Mouse (Mus musculus) liver, embryonic 12.5 days (tissue): ENCODE measurements at regions not wholly inside any gene's neighbourhood (a gene's known extent, or its start where the extent isn't known, plus 50 kb on each side); places are given as distances from the start of the nearest gene placed in this dataset.
A peak's percentile ranks its signal among the peaks of the same experiment; 100 is the strongest.

ENCODE experiments used
- ATAC-seq: fragments of 200-750 bp; cut with Nextera tagmentation; 2 replicates; pipeline ENCODE4 v1.8.0; 2017; ENCODE audit warnings: moderate number of reproducible peaks, mild to moderate bottlenecking, moderate library complexity
- H3K27ac ChIP-seq: fragments of 300-500 bp; sonication (generic); 2 replicates; pipeline ENCODE4 v1.5.1; 2016; ENCODE audit warnings: mild to moderate bottlenecking
- H3K27me3 ChIP-seq: fragments of 300-500 bp; sonication (generic); replicated peaks from 2 replicates; pipeline ENCODE4 v1.6.1; 2016; ENCODE audit warnings: mild to moderate bottlenecking, moderate library complexity
- H3K36me3 ChIP-seq: fragments of 300-500 bp; sonication (generic); 2 replicates; pipeline ENCODE4 v1.6.1; 2016; ENCODE audit warnings: mild to moderate bottlenecking, moderate library complexity
- H3K4me1 ChIP-seq: fragments of 300-500 bp; sonication (generic); 2 replicates; pipeline ENCODE4 v1.6.1; 2016
- H3K4me2 ChIP-seq: fragments of 300-500 bp; sonication (generic); 2 replicates; pipeline ENCODE4 v1.6.1; 2016; ENCODE audit warnings: mild to moderate bottlenecking, moderate library complexity
- H3K4me3 ChIP-seq: fragments of 300-500 bp; sonication (generic); 2 replicates; pipeline ENCODE4 v1.5.1; 2016; ENCODE audit warnings: mild to moderate bottlenecking, moderate library complexity
- H3K9ac ChIP-seq: fragments of 300-500 bp; sonication (generic); 2 replicates; pipeline ENCODE4 v1.6.1; 2016; ENCODE audit warnings: mild to moderate bottlenecking, moderate library complexity
- H3K9me3 ChIP-seq: fragments of 300-500 bp; sonication (generic); replicated peaks from 2 replicates; pipeline ENCODE4 v1.6.1; 2016; ENCODE audit warnings: mild to moderate bottlenecking, moderate library complexity
- WGBS: fragments of 180-500 bp; shearing (Covaris S2); methylation state at CpG from one replicate; pipeline ENCODE4 v1.1.7; 2016; ENCODE audit not compliant: insufficient replicate concordance; 5-methylcytosine and 5-hydroxymethylcytosine counted together

GRCm38 (mm10) chr13:71138745-71139312 lies 297.2 kb upstream of the Adamts16 start:
- 75% methylated on average over 11 of the region's 11 CpGs for WGBS

GRCm38 (mm10) chr13:71135940-71136632 lies 294.5 kb upstream of the Adamts16 start:
- Histone ChIP-seq H3K4me2 (no peak overlapping the region), H3K27ac (no peak overlapping the region), H3K9ac (no peak overlapping the region), H3K36me3 (no peaks in the 10 kb centered on the region), H3K4me1 (no peaks in the 10 kb centered on the region), H3K4me3 (no peak overlapping the region), H3K27me3 (no peaks in the 10 kb centered on the region), H3K9me3 (no peaks in the 10 kb centered on the region)
- ATAC-seq, result no peak
- 70% methylated on average over 5 of the region's 5 CpGs for WGBS

More at GRCm38 (mm10) chr13:71138745-71139312, 297.2 kb upstream of the Adamts16 start:
- H3K4me3 ChIP-seq, result no peak overlapping the region
- H3K9me3 ChIP-seq, result no peaks in the 10 kb centered on the region; the same call in 1 of the 2 replicates
- no peaks in the 10 kb centered on the region for H3K4me1 ChIP-seq
- ATAC-seq, result no peak
- no peaks in the 10 kb centered on the region for H3K27me3 ChIP-seq
- no peak overlapping the region for H3K4me2 ChIP-seq
- H3K9ac ChIP-seq, result no peak overlapping the region
- no peak overlapping the region for H3K27ac ChIP-seq
- H3K36me3 ChIP-seq, result no peaks in the 10 kb centered on the region

- ATAC-seq, result no peak
- Histone ChIP-seq H3K27ac (no peak overlapping the region), H3K27me3 (no peaks in the 10 kb centered on the region), H3K4me1 (no peaks in the 10 kb centered on the region), H3K4me3 (no peak overlapping the region), H3K36me3 (no peaks in the 10 kb centered on the region), H3K4me2 (no peak overlapping the region), H3K9me3 (no peaks in the 10 kb centered on the region), H3K9ac (no peak overlapping the region)
- WGBS, result 6% methylated on average over 1 of the region's 1 CpGs
These were observed 279.9 kb upstream of the Adamts16 start for GRCm38 (mm10) chr13:71121484-71121883.

DNA sequence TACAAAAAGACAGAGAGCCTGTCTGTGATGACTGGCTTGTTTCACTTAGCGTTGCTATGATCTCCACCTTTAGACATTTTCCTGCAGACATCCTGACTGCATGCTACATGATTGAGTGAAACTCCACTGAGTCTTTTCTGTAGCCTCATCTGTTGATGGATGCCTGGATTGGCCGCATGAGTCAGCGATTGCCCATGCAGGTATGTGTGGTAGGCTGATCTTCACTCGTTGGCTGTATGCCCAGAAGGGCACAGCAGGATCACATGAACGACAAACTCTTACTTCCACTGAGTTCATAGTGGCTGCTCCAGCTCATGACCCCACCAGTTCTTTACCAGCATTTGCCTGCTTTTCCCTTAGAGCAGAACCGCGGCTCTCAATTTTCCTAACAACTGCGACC lies 266.6 kb upstream of the Adamts16 start:
- H3K27ac ChIP-seq, result no peak overlapping the region
- no peaks in the 10 kb centered on the region for H3K36me3 ChIP-seq
- no peak overlapping the region for H3K9ac ChIP-seq
- no peak overlapping the region for H3K4me3 ChIP-seq
- H3K4me2 ChIP-seq, result no peak overlapping the region
- H3K27me3 ChIP-seq, result 0 out of 2 replicates have a peak, but pooled peaks cover 4% of the 10 kb centered on the region
- no peaks in the 10 kb centered on the region for H3K4me1 ChIP-seq
- ATAC-seq, result no peak
- 79% methylated on average over 8 of the region's 8 CpGs for WGBS
- no peaks in the 10 kb centered on the region for H3K9me3 ChIP-seq

DNA sequence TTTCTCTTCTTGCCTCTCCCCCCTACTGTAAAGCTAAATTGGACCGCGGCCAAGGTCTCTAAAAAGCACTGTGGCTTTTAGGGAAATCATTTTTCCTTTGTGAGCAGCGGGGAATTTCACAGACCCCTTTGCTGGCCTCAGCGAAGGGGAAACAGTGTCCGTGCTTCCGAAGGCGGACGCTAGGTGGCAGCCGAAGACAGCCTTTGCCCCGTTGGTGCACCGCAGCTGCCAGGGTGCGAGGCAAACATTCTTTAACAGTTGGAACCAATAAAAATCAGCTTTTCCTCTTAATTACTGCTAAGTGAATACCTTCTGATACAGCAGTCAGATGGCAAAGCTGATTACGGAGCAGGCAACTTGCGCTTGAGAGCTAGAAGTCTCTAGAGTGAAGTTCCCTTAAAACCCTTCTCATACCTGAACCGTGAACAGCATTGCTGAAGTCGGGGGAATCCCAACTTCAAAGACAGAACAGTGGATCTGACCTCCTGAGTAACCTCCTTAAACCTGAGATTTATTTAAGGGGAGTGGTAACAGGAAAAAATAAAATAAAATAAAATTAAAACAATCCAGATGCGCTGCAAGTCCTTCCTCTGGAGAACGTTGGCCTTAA lies 263.7 kb upstream of the Adamts16 start:
- no peak overlapping the region for H3K9ac ChIP-seq
- no peaks in the 10 kb centered on the region for H3K9me3 ChIP-seq
- WGBS, result 17% methylated on average over 18 of the region's 18 CpGs
- no peak for ATAC-seq
- no peaks in the 10 kb centered on the region for H3K4me1 ChIP-seq
- H3K27me3 ChIP-seq, result 0 out of 2 replicates have a peak, but pooled peaks cover 4% of the 10 kb centered on the region
- H3K36me3 ChIP-seq, result no peaks in the 10 kb centered on the region
- H3K4me3 ChIP-seq, result no peak overlapping the region
- H3K4me2 ChIP-seq, result peak overlapping the region; percentile 38
- no peak overlapping the region for H3K27ac ChIP-seq

DNA sequence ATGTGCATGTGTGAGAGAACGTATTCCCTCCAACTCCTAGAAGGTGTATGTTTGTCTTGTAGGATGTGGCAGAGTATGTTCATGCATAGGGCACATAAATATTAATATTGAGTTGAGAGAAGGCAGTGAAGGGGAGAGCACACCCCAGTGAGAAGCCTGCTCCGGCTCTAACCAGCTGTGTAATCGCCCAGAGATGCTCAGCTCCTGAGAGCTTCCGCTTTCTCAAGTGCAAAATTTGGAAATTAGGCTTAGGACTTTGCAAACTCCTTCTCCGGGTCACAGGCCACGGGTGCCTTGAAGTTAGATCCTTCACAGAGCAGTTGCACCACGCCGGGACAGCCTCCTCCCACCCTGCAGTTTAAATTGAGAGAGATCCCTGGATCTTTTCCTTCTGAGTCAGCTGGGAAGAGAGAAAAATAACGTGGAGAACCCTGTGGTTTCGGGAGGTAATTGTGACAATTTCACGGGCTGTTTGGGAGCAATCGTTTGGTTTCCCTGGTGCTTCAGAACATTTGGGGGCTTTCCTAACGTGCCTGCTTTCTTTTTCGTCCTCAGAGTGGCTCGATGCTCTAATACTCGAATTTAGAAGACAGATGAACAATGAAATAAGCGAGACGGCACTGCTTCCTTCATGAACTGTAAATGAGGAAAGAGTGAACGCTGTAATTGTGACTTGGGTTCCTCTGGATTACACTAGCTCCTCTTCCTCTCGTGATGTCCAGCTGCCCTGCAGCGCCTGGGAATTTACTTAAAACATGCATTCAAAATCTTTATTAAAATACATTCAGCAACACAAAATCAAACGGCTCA lies 263.0 kb upstream of the Adamts16 start:
- no peak overlapping the region for H3K9ac ChIP-seq
- no peak for ATAC-seq
- H3K4me1 ChIP-seq, result no peaks in the 10 kb centered on the region
- H3K36me3 ChIP-seq, result no peaks in the 10 kb centered on the region
- H3K27me3 ChIP-seq, result 0 out of 2 replicates have a peak, but pooled peaks cover 4% of the 10 kb centered on the region
- peak overlapping the region; percentile 38 for H3K4me2 ChIP-seq
- H3K27ac ChIP-seq, result no peak overlapping the region
- H3K4me3 ChIP-seq, result no peak overlapping the region
- H3K9me3 ChIP-seq, result no peaks in the 10 kb centered on the region
- WGBS, result 35% methylated on average over 22 of the region's 22 CpGs

GRCm38 (mm10) chr13:71084301-71084700 lies 242.7 kb upstream of the Adamts16 start:
- Histone ChIP-seq H3K36me3 (no peaks in the 10 kb centered on the region), H3K4me3 (no peak overlapping the region), H3K4me1 (no peaks in the 10 kb centered on the region), H3K9me3 (no peaks in the 10 kb centered on the region), H3K27me3 (no peaks in the 10 kb centered on the region), H3K27ac (no peak overlapping the region), H3K9ac (no peak overlapping the region), H3K4me2 (no peak overlapping the region)
- 58% methylated on average over 6 of the region's 6 CpGs for WGBS
- no peak for ATAC-seq

GRCm38 (mm10) chr13:71075916-71076315 lies 234.3 kb upstream of the Adamts16 start:
- Histone ChIP-seq H3K27me3 (no peaks in the 10 kb centered on the region), H3K4me2 (no peak overlapping the region), H3K9me3 (no peaks in the 10 kb centered on the region), H3K9ac (no peak overlapping the region), H3K27ac (no peak overlapping the region), H3K4me3 (no peak overlapping the region), H3K36me3 (no peaks in the 10 kb centered on the region), H3K4me1 (no peaks in the 10 kb centered on the region)
- 84% methylated on average over 4 of the region's 4 CpGs for WGBS
- ATAC-seq, result no peak

DNA sequence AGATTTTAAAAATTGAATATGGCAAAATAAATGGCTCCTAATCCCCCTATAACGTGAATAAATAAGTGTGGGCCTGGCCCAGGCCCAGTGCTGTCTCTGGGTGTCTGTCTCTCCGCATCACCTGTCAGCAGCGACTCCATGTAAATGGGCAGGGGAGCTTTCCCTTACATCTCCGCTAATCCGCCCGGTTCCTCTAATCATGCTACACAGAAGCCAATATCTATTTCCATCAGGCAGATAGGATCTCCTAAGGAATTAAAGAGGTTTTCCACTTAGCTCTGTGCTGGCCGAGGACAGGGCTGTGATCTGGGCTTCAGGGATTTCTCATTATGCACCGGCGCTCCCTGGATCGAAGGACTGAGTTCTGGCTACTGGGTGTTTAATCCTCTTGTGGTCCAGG lies 232.4 kb upstream of the Adamts16 start:
- Histone ChIP-seq H3K9ac (no peak overlapping the region), H3K4me1 (no peaks in the 10 kb centered on the region), H3K36me3 (no peaks in the 10 kb centered on the region), H3K4me3 (no peak overlapping the region), H3K27ac (no peak overlapping the region), H3K9me3 (no peaks in the 10 kb centered on the region), H3K4me2 (no peak overlapping the region), H3K27me3 (no peaks in the 10 kb centered on the region)
- WGBS, result 62% methylated on average over 10 of the region's 10 CpGs
- ATAC-seq, result no peak

DNA sequence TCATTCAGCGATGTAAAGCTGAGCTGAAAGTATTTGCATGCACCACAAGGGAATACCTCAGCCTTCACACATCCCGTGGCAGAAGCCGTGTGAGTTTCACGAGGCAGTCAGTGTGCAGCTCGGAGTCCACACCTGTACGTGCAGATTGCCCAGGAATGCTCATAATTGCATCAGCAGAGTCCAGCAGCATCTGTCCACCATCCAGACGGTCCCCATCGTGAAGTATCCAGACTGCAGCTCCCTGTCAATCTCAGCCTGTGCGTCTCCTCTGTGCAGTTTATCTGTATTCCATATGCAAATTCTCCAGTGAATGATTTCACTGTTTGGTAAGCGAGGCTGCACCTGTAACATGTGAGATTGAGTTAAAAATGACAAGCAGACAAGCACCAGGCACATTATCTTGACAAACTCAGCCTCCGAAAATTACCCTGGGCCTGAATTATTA lies 227.2 kb upstream of the Adamts16 start:
- Histone ChIP-seq H3K27me3 (no peaks in the 10 kb centered on the region), H3K36me3 (no peaks in the 10 kb centered on the region), H3K9me3 (no peaks in the 10 kb centered on the region), H3K4me1 (no peaks in the 10 kb centered on the region), H3K4me2 (no peak overlapping the region), H3K27ac (no peak overlapping the region), H3K4me3 (no peak overlapping the region), H3K9ac (no peak overlapping the region)
- no peak for ATAC-seq
- WGBS, result 67% methylated on average over 11 of the region's 11 CpGs

GRCm38 (mm10) chr13:71068011-71068410 lies 226.4 kb upstream of the Adamts16 start:
- no peak for ATAC-seq
- H3K4me3 ChIP-seq, result no peak overlapping the region
- H3K4me1 ChIP-seq, result no peaks in the 10 kb centered on the region
- H3K27me3 ChIP-seq, result no peaks in the 10 kb centered on the region
- H3K27ac ChIP-seq, result no peak overlapping the region
- H3K9ac ChIP-seq, result no peak overlapping the region
- H3K4me2 ChIP-seq, result no peak overlapping the region
- no peaks in the 10 kb centered on the region for H3K36me3 ChIP-seq
- H3K9me3 ChIP-seq, result no peaks in the 10 kb centered on the region
- 32% methylated on average over 4 of the region's 4 CpGs for WGBS

DNA sequence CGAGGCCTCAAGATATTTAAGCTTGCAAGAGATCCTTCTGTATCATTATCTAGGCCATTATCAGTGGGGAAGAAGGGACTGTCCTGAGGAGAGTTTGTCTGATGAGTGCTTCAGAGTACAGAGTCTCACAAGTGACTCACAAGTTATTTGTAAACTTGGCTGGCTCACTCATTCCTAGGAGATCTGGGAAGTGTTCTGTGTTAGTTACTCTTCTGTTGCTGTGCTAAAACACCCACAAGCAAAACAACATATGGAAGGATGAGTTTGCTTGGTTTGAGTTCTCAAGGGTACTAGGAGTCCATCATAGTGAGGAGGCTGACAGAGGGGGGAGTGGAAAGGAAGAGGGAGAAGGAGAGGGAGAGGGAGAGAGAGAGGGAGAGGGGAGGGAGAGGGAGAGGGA lies 224.0 kb upstream of the Adamts16 start:
- ATAC-seq, result no peak
- H3K27ac ChIP-seq, result no peak overlapping the region
- H3K27me3 ChIP-seq, result no peaks in the 10 kb centered on the region
- H3K4me2 ChIP-seq, result no peak overlapping the region
- H3K4me3 ChIP-seq, result no peak overlapping the region
- H3K4me1 ChIP-seq, result no peaks in the 10 kb centered on the region
- no peaks in the 10 kb centered on the region for H3K36me3 ChIP-seq
- no peak overlapping the region for H3K9ac ChIP-seq
- H3K9me3 ChIP-seq, result no peaks in the 10 kb centered on the region
- 41% methylated on average over 1 of the region's 1 CpGs for WGBS
